Mouse (Mus musculus) ES-E14 (cell line): ENCODE measurements around the gene Lypd6b. TPM values are rescaled to one million over a fixed set of nuclear protein-coding genes. Genes with fewer than 3 reads are reported as not detected.

ENCODE experiments used
- DNase-seq: peaks from one replicate; pipeline ENCODE4 v3.0.0-alpha.2; 2013; ENCODE audit warnings: low read depth, low spot score
- H3K27ac ChIP-seq: 2 replicates; pipeline ENCODE4 v1.5.1; 2012; ENCODE audit warnings: low read depth, mild to moderate bottlenecking, low read length, moderate library complexity, mixed read lengths; ENCODE audit not compliant: poor library complexity, insufficient read depth, severe bottlenecking
- H3K36me3 ChIP-seq: 2 replicates; pipeline ENCODE4 v1.6.1; 2012; ENCODE audit warnings: mild to moderate bottlenecking, low read length, moderate library complexity, mixed read lengths; ENCODE audit not compliant: control insufficient read depth, poor library complexity, insufficient read depth, severe bottlenecking
- H3K4me1 ChIP-seq, 2 experiments: fragments of 150-350 bp in 1 of 2; sonication (generic) in 1 of 2; 2 replicates each; pipeline ENCODE4 v1.6.1; 2012; ENCODE audit warnings: low read length in 2 of 2, mild to moderate bottlenecking in 1 of 2, mixed read lengths in 1 of 2; ENCODE audit not compliant: control insufficient read depth in 2 of 2, insufficient read depth in 2 of 2, poor library complexity in 1 of 2
- H3K4me3 ChIP-seq, 2 experiments: fragments of 150-350 bp in 1 of 2; sonication (generic) in 1 of 2; 2 replicates each; pipeline ENCODE4 v1.5.1; 2012; ENCODE audit warnings: low read length in 2 of 2, low read depth in 1 of 2, mild to moderate bottlenecking in 1 of 2, mixed read lengths in 1 of 2; ENCODE audit not compliant: insufficient read depth in 1 of 2, poor library complexity in 1 of 2, severe bottlenecking in 1 of 2
- H3K9ac ChIP-seq: 2 replicates; pipeline ENCODE4 v1.6.1; 2012; ENCODE audit warnings: low read depth, mild to moderate bottlenecking, low read length, mixed read lengths; ENCODE audit not compliant: poor library complexity, insufficient read depth, severe bottlenecking
- H3K9me3 ChIP-seq: fragments of 150-350 bp; sonication (generic); 2 replicates; pipeline ENCODE4 v1.6.1; 2012; ENCODE audit warnings: low read depth, mild to moderate bottlenecking, low read length; ENCODE audit not compliant: control insufficient read depth, insufficient read depth
- CHD2 ChIP-seq: IDR thresholded peaks from 2 replicates; pipeline ENCODE4 v1.6.1; 2014; ENCODE audit warnings: mild to moderate bottlenecking, low read depth, low read length, inconsistent platforms
- HCFC1 ChIP-seq: IDR thresholded peaks from 2 replicates; pipeline ENCODE4 v1.6.1; 2012; ENCODE audit warnings: low read length, inconsistent platforms, borderline replicate concordance; ENCODE audit not compliant: insufficient read depth
- MAFK ChIP-seq: IDR thresholded peaks from 2 replicates; pipeline ENCODE4 v1.6.1; 2014; ENCODE audit warnings: mild to moderate bottlenecking, low read depth, low read length, inconsistent platforms; ENCODE audit not compliant: insufficient read depth
- ZC3H11A ChIP-seq: IDR thresholded peaks from 2 replicates; pipeline ENCODE4 v1.6.1; 2012; ENCODE audit warnings: low read depth, mild to moderate bottlenecking, inconsistent platforms, low read length, borderline replicate concordance
- ZNF384 ChIP-seq: IDR thresholded peaks from 2 replicates; pipeline ENCODE4 v1.6.1; 2012; ENCODE audit warnings: low read depth, low read length, inconsistent platforms
- in situ Hi-C, 2 experiments: fragments of 600-800 bp; cut with MboI; formaldehyde crosslinking; loops; one replicate each; pipeline ENCODE4 v1.15.1; 2025; ENCODE audit warnings: low sequenced_read_pairs in 2 of 2, inconsistent platforms in 1 of 2; ENCODE audit not compliant: unreplicated experiment in 2 of 2
- total RNA-seq: library from RNA; depleted of rRNA; stranded (reverse); fragments of 300-350 nt; gene quantifications from 2 replicates; pipeline ENCODE4 v1.2.3, GENCODE M21; 2012

Lypd6b gene
- total RNA-seq, 1 experiment: 0.18 TPM

DNA sequence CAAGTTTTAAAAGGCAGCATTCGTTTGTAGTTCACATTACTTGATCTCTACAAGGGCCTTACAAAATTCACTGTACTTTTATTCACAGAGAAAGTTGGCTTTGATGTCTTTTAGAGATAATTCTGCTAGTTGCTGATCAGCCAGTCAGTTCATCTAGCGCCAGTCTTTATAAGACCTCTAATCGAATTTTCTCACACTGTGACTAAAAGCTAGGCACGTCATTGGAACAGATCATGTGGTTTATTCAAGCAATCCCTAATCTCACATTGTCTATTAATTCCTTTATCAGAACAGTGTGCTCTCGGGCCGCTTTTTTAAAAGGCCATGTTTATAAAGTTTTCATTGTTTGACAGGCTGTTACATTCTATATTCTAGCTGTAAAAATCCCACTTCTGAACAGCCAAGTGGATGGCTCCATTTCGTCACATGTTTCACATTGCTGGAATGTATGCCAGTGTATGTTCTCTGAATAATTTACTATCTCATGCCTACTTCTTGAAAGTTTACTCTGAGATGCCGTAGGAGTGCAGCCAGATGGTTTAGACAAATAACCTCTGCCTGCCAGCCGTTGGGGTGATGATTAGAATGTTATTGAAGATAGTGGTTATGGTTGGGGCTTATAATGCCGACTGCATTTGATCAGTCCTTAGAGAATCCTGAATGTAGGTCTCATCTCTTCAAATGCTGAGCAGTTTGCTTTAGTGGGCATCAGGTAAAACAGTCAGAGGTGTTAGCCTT lies 14.1 kb upstream of the Lypd6b start:
- in situ Hi-C loops: no loop called here
- TF ChIP-seq CHD2 (no peak), ZC3H11A (no peak), HCFC1 (no peak), ZNF384 (no peak), MAFK (no peak)
- Histone ChIP-seq H3K27ac (no peak overlapping the region), H3K4me1 (peaks cover 0 to 2% of the 10 kb centered on the region in 2 experiments; a peak in 1 of 4 replicates), H3K4me3 (no peak overlapping the region), H3K36me3 (no peaks in the 10 kb centered on the region), H3K9me3 (no peaks in the 10 kb centered on the region), H3K9ac (no peak overlapping the region)
- DNase-seq: no peak

DNA sequence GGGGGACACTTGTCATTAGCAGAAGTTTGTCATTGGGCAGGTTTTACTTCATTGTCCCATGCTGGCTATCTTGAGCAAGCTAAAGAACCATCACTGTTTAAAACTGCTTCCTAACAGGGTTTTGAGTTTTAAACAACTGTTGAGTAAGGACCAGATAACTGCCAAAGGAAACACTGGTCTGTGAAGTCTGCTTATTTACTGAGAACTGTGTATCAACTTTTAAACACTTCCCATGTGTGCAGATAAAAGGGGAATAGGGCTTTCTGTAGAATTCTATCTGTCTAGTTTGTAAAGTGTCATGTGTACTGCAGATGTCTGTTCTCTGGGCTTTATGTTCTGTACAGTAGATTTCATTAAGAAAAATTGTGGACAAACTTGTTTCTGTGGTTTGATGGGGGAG lies 13.3 kb upstream of the Lypd6b start:
- DNase-seq: no peak
- TF ChIP-seq HCFC1 (no peak), ZNF384 (no peak)
- Histone ChIP-seq H3K4me1 (peaks cover 0 to 2% of the 10 kb centered on the region in 2 experiments; a peak in 1 of 4 replicates), H3K27ac (no peak overlapping the region), H3K4me3 (no peak overlapping the region), H3K9me3 (no peaks in the 10 kb centered on the region), H3K36me3 (no peaks in the 10 kb centered on the region), H3K9ac (no peak overlapping the region)
- in situ Hi-C loops: no loop called here

DNA sequence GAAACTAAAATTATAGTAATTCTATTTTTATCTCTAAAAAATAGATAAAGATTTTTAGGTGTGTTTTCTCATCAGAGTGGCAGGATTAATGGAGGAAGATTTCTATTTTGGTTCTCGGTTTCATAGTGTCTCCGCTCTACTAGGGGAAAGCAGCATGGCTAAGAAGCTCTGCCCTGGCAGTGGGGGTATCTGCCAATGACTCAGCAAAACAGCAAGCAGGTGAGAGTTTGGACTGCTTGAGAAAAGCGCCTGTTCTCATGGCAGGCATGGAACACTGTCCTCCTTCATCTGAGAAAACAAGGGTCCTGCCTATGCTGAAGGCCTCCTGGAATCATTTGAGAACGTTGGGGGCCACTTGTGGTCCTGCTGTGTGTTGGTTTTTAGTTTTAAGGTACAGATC lies 12.3 kb upstream of the Lypd6b start:
- no peak for DNase-seq
- TF ChIP-seq MAFK (peak; percentile 75), ZNF384 (no peak)

DNA sequence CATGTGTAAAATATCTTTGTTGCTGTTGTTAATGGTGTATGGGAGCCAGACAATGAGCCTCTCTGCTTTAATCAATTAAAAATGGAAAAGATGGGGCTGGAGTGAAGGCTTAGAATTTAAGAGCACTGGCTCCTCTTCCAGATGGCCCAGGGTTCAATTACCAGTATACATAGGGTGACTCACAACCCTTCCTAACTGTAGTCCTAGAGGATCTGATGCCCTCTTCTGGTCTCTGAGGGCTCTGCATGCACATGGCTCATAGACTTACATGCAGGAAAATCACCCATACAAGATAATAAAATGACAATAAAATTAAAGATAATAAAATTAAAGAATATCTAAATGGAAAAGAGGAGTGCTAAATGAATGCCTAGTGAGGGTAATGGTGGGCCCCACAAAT lies 11.8 kb upstream of the Lypd6b start:
- Histone ChIP-seq H3K27ac (no peak overlapping the region), H3K9ac (no peak overlapping the region), H3K36me3 (no peaks in the 10 kb centered on the region), H3K4me3 (no peak overlapping the region), H3K9me3 (no peaks in the 10 kb centered on the region), H3K4me1 (peaks cover 0 to 2% of the 10 kb centered on the region in 2 experiments; a peak in 1 of 4 replicates)
- in situ Hi-C loops: loop anchor here in 1 of 2 experiments (25.0 kb wide), 1 partner anchor 487 kb away; no protein-coding TSS in a partner anchor
- TF ChIP-seq CHD2: no peak
- 0 out of 2 replicates have a peak, but pooled peaks have one; percentile 12 for TF ChIP-seq ZC3H11A
- DNase-seq: no peak

More for the DNA sequence above, 12.3 kb upstream of the Lypd6b start:
- Histone ChIP-seq H3K4me1 (peaks cover 0 to 2% of the 10 kb centered on the region in 2 experiments; a peak in 1 of 4 replicates), H3K4me3 (no peak overlapping the region), H3K27ac (no peak overlapping the region), H3K36me3 (no peaks in the 10 kb centered on the region), H3K9ac (no peak overlapping the region), H3K9me3 (no peaks in the 10 kb centered on the region)
- in situ Hi-C loops: loop anchor here in 1 of 2 experiments (25.0 kb wide), 1 partner anchor 487 kb away; no protein-coding TSS in a partner anchor

DNA sequence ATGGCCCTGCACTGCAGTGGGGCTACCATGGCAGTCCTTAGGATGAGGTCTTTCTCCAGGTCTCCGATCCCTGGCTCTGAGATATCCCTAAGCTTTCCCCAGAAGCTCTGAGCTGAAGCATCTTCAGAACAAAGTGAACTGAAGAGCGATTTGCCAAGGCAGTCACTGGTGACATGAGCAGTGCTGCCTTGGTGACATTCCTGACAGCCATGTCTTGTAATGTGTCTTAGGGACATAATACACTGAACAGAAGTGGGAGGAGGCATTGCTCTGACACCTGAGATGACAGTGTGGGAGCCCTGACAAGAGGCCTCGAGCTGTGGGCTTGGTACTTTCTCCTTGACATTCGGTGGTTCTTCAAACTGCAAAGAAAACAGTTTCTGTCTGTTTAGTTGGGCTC lies 11.1 kb upstream of the Lypd6b start:
- Histone ChIP-seq H3K4me1 (peaks cover 0 to 2% of the 10 kb centered on the region in 2 experiments; a peak in 1 of 4 replicates), H3K9ac (no peak overlapping the region), H3K9me3 (no peaks in the 10 kb centered on the region), H3K4me3 (no peak overlapping the region), H3K36me3 (no peaks in the 10 kb centered on the region), H3K27ac (no peak overlapping the region)
- TF ChIP-seq HCFC1: no peak
- TF ChIP-seq CHD2: no peak
- no peak for TF ChIP-seq MAFK
- TF ChIP-seq ZC3H11A: no peak
- TF ChIP-seq ZNF384: no peak
- in situ Hi-C loops: loop anchor here in 1 of 2 experiments (25.0 kb wide), 1 partner anchor 486 kb away; no protein-coding TSS in a partner anchor
- no peak for DNase-seq
